Mouse (Mus musculus) gastrocnemius, postnatal 36 days (tissue): Measurements from ENCODE around the gene Usp2. TPM values are rescaled to one million over a fixed set of nuclear protein-coding genes. Genes with fewer than 3 reads are reported as not detected.

Source experiments
- DNase-seq, 2 experiments: peaks; one replicate each; pipeline ENCODE4 v3.0.0; 2022
- intact Hi-C: fragments of 180-260 bp; cut with DNase I; formaldehyde crosslinking; loops from one replicate; pipeline ENCODE4 v1.15.1; 2025
- total RNA-seq, 2 experiments: library from RNA; stranded (reverse); gene quantifications; 2 replicates each; pipeline ENCODE4 v1.2.3; 2021

Usp2 gene
- total RNA-seq, 2 experiments from 2014 or later = 236 to 254 TPM

DNA sequence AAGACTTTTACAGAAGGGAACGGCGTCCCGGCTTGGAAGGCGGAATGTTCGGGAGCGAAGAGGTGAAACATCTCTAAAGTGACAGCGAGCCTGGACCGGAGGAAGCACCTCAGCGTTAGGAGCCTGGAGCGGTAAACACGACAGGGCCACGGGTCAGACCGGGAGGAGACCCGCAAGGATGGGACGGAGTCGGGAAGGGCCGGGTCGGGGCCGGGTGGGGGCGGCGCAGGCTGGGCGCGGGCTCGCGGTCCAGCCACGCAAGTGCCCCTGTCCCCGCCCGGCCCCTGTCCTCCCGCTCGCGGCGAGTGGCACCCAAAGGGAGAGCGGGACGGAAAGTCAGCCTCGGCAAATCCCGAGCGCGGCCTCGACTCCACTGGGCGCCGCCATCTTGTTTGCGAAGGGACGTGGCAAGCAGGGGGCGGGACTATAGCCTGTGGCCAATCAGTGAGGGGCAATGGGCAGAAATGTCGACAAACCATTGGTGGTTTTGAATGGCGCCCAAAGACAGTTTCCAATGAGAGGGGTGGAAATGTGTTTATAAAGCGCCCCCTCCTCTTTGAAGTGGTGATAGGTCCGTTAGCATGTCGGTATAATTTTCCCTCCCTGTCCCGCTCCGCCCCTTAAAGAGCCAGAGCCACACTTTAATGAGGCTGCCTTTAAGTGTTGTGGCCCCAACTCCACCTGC lies 46.4 kb downstream of the Usp2 start, which contains the start of the genes Gm49380 and Rnf26:
Gm49380 (minus strand) TSS at position 396 of the 685 bp plus-strand sequence.
Rnf26 (minus strand) TSS at position 413 of the 685 bp plus-strand sequence.
- intact Hi-C loops = no loop called here

DNA sequence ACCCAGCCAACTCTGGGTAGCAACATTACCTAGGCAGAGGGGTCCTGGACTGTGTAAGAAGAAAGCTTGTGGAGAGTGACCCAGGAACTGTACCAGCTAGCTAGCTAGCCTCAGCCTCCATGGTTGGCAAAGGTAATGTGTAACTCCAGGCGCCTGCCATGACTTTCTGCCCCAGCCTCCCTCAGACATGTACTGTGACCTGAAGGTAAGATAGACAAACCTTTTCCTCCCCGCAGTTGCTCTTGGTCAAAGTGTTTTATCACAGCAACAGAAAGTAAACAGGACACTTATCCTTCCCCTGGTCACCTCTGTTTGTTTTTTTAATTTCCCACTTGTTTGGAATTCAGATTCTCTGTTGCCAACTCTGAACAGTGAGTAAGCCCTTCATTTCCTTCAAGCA lies 47.6 kb downstream of the Usp2 start:
- intact Hi-C loops = no loop called here

More for the DNA sequence above, 46.4 kb downstream of the Usp2 start, which contains the start of the genes Gm49380 and Rnf26:
- peak; percentile 87 to 95 for DNase-seq

DNA sequence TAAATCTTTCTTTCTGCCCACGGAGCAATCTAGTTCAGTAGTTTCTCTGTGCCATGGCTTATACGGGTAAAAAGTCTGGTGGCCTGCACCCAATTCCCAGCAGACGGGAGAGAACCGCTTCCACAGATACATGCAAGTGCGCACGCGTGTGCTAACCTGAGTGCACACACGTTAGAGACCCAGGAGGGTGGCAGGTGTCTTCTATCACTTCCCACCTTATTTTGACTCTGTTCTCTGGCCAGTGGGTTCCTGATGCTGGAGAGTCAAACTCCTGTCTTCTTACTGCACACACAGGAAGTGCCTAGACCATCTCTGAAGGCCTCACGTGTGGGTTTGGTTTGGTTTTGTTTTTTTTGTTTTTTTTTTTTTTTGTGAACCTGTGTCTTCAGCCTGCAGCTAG lies 48.8 kb downstream of the Usp2 start:
- DNase-seq = peak in 1 of 2 experiments; percentile 0
- intact Hi-C loops = no loop called here

More for the DNA sequence above, 47.6 kb downstream of the Usp2 start:
- DNase-seq = peak in 1 of 2 experiments; percentile 1

DNA sequence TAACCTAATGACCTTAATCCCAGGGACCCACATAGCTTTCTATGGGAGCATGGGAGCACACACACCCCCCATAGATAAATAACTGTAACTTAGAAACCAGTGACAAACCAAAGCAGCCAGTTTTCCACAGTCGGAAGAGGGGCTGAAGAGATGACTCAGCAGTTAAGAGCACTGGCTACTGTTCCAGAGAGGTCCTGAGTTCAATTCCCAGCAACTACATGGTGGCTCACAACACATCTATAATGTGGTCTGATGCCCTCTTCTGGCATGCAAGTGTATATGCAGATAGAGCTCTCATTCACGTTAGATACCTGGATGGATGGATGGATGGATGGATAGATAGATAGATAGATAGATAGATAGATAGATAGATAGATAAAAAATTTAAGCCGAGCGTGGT lies 49.4 kb downstream of the Usp2 start:
- DNase-seq = no peak
- intact Hi-C loops = no loop called here

DNA sequence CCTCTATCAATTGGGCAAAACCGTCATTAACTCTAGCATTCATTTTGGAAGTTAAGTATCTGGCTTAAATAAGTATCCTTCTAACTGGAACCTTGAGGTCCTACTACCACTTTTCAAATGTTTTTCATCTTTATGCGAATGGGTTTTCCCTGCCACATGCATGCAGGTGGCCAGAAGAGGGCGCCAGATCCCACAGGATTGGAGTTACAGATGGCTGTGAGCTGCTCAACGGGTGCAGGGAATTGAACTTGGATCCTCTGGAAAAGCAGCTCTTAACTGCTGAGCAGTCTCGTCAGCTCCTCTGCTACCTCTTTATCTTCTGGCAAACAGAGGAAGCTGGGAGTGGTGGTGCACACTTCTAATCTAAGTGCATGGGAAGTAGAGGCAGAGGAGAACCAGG lies 52.2 kb downstream of the Usp2 start:
- DNase-seq = peak in 1 of 2 experiments; percentile 6

DNA sequence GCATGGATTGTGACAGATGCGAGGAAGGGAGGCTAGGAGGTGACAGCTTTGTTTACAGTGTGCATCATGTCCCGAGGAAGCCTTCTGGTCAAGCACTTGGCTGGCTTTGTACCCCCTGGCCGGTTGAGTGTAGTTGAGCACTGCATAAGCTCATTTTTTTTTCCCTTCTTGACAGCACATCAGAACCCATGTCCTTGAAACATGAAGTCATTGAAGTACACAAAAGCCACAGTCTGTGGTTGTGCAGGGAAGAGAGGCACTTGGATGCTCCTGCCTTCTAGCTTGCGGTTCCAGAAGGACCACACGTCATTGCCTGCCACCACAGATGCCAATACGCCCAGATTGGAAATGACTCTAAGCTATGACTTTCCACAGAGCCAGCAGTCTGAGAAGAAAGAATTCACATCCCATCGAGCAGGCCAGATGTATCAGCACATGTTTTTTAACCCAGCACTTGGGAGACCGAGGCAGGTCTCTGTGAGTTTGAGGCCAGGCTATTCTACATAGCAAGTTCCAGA lies 53.2 kb downstream of the Usp2 start:
- intact Hi-C loops = no loop called here
- DNase-seq = peak in 1 of 2 experiments; percentile 1

More for the DNA sequence above, 52.2 kb downstream of the Usp2 start:
- intact Hi-C loops = no loop called here

DNA sequence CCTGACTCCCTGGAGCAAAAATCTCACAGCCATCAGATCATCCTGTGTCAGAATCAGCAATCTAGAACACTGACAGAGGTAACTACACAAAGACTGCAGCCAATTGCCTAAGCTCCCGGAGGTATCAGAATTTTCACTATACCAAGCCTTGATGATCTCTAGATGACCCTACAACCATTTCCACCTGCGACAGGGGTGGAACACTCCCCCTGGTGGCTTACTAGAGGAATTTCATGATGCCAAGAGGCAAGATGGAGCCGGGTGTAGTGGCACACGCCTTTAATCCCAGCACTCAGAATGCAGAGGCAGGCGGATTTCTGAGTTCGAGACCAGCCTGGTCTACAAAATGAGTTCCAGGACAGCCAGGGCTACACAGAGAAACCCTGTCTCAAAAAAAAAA lies 57.5 kb downstream of the Usp2 start:
- intact Hi-C loops = loop anchor here (2.0 kb wide), 1 partner anchor 140 kb away; no protein-coding TSS in a partner anchor
- DNase-seq = no peak

DNA sequence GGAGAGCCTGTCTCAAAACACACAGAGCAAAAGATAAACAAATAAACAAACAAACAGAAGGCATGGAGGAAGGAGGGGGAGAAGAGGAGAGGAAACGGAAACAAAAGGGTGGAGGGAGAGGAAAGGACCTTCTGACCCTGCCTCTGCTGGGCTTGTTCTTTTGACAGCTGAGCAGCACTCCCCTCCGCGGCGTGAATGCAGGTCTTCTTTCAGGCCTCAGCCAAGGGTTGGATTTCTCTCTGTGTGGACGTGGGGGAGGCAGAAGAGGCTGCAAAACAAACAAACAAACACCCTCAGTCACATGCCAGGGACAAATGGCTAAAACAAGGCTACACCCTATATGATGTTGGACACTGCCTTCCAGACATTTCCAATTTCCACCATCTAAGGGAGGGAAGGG lies 58.2 kb downstream of the Usp2 start:
- intact Hi-C loops = loop anchor here (2.0 to 5.0 kb wide), 2 partner anchors 140 to 262 kb away; no protein-coding TSS in a partner anchor
- no peak for DNase-seq

DNA sequence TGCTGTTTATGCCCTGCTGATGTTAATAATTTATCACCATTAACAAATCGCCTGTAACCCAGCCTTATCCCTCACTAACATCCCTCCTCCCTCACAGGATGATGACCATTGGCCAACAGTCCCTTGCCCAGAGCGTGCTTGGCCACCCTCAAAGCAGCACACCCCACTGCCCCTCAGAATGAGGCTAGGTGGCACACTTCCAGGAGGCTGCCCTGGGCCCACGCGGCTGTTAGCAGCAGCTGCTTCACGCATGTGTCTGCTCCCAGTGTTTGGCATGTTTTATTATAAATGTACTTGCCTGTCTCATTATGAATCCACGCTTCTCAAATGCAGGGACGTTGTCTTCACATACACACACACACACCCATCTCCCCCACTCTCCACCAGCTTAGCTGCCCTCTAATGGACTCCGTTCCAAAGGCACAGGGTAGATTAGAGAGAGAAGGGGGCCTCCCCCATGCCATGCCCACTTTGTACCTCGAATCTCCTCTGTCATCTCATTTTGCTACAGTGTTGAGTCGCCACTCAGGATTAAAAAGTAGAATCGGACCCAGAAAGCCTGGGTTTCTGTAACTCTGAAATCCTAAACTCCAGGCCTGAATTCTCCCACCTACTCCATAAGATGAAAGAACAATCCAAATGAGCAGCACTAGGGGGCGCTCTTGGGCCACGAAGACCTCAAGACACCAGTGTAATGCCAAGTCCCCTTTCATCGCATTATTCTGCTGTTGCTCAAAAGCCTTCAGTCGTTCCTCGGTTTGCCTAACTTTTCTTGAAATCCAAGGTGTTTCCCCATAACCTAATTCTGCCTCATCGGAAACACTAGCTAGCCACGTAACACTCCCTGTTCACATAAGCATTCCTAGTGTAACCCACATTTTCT lies 59.0 kb downstream of the Usp2 start:
- intact Hi-C loops = loop anchor here (2.0 to 5.0 kb wide), 2 partner anchors 141 to 262 kb away; no protein-coding TSS in a partner anchor

DNA sequence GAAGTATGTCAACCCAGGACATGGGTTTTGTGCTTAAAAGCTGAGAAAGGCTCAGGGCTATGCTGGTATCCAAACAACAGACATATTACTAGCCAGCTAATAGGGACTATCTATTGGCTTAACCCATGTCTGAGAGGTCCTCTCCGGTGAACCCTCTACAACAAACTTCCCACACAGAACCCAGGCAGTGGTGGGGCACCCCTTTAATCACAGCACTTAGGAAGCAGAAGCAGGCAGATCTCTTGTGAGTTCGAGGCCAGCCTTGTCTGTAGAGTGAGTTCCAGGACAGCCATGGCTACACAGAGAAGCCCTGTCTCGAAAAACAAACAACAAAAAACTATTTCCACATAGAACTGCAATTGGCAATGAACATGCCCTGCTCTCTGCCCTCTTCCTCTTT lies 59.9 kb downstream of the Usp2 start:
- DNase-seq = no peak
- intact Hi-C loops = loop anchor here (5.0 kb wide), 1 partner anchor 261 kb away; no protein-coding TSS in a partner anchor

More for the DNA sequence above, 59.0 kb downstream of the Usp2 start:
- peak; percentile 73 to 77 for DNase-seq

DNA sequence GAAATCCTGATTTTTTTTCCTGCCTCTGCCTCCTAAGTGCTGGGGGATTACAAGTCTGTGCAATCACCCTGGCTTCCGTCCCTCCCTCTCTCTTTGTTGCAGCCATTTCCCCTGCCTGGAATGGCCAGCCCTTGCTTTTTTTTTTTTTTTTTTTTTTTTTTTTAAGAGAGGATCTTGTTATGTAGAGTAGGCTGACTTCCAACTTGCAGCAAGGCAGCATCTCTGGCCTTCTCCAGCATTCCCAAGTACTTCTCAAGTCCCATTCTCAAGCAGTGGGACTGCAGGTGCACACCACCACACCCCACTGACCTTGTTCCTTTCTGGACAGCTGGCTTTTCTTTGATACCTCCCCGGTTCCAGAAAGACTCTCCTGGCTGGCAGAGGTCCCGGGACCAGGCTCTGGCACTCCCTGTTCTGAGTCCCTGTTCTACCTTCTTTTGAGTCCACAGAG lies 60.6 kb downstream of the Usp2 start:
- DNase-seq = peak in 1 of 2 experiments; percentile 23
- intact Hi-C loops = loop anchor here (5.0 kb wide), 1 partner anchor 260 kb away; no protein-coding TSS in a partner anchor

DNA sequence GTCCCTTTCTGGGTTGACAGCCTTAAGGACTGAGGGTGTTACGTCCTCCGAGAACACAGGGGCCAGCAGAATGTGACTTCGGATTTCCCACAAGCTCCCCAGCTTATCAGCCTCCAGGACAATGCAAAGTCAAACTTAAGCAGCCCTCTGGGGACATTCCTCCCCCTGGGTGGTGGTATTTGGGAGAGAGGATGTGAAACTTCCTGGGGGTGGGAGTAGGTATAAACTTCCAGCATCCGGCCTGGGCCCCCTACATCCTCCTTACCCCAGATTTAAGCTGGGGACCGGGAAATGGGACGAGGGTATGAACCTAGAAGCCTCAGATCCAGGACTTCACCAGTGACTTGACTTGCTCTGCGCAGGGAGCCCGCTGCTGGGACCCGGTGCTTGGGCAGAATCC lies 62.8 kb downstream of the Usp2 start:
- intact Hi-C loops = loop anchor here (5.0 to 10.0 kb wide), 3 partner anchors 43 to 258 kb away; partner anchors contain the start of gene Cbl
- no peak for DNase-seq

DNA sequence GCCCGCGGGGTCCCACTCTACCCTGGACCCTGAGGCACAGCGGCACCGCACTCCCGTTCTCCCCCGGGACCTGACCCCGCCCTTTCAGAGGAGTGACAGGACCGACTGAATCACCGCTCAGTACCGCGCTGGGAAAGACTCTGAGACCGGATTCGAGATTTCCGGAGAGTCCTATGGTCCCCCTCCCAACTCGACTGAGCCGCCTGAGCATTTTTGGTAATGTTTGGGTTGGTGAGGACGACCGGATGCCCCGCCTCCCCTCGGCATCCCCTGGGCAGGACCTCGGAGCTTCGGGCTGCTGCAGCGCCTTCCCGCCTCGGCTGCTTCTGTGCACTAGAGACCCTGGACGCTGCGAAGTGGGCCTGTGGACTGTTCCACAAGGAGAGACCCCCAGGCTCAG lies 63.2 kb downstream of the Usp2 start:
- peak; percentile 62 to 68 for DNase-seq
- intact Hi-C loops = loop anchor here (5.0 to 10.0 kb wide), 2 partner anchors 42 to 105 kb away; partner anchors contain the start of gene Cbl

DNA sequence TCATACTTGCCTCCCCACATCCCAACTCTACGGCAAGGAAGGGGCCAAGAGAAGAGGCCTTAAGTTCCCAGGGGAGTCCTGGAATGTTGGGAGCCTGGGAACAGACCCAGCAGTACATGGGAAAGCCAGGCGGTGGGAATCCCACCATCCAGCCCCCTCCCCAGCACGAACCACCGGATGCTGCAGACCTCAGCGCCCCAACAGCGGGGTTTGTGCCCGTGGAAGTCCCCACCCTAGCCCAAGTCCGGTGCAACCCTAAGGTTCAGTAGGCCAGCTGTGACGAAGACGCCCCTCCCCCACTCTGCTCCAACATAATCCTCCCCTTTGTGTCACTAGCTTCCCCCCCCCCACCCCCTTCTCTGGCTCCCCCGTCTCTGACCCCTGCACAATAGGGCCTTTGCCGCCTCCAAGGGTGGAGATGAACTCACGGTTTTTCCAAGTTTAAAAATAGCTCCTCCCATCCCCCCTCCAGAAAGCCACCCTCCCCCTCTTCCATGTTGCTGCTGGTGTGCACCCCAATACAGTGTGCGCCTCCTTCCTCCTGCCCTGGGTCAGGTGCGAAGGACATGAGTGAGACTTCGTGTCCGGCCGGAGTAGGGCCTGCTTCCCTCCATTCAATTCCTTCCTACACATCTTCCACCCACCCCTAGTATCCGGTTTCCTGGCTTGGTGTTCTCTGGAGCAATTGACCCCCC lies 63.9 kb downstream of the Usp2 start:
- peak; percentile 17 to 26 for DNase-seq
- intact Hi-C loops = loop anchor here (5.0 to 10.0 kb wide), 2 partner anchors 42 to 104 kb away; partner anchors contain the start of gene Cbl

DNA sequence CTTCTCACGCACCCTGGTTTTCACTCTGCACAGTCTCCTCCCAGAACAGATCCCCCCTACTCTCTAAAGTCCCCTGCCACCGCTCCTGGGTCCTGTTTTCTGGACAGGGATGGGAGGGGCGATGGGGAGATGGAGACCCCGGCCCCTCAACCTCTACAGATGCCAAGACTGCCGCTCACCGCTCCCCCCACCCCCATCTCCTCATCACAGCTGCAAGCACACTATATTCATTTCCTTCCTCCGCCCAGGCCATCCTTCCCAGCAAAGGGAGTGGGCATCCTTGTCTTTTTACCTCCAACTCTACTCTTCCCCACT lies 64.4 kb downstream of the Usp2 start:
- DNase-seq = no peak
- intact Hi-C loops = loop anchor here (5.0 to 10.0 kb wide), 2 partner anchors 41 to 104 kb away; partner anchors contain the start of gene Cbl

DNA sequence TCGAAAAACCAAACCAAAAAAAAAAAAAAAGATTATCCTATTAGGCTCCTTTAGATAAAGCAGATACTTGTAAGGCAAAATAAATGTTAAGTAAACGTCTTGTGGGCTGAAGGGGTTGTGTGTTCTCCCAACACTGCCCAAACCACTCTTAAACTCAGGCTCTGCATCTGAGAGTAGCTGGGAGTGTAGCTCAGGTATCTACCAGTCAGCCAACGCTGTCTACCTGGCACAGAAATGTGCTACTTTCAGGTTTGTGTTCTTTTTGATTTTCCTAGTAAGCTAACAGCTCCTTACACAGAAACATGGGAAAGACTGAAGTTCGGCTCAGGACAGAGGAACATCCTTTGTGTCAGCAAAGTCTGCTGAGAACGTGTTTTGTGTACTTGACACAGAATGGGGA lies 65.4 kb downstream of the Usp2 start:
- intact Hi-C loops = loop anchor here (5.0 to 10.0 kb wide), 2 partner anchors 40 to 103 kb away; partner anchors contain the start of gene Cbl
- DNase-seq = no peak

DNA sequence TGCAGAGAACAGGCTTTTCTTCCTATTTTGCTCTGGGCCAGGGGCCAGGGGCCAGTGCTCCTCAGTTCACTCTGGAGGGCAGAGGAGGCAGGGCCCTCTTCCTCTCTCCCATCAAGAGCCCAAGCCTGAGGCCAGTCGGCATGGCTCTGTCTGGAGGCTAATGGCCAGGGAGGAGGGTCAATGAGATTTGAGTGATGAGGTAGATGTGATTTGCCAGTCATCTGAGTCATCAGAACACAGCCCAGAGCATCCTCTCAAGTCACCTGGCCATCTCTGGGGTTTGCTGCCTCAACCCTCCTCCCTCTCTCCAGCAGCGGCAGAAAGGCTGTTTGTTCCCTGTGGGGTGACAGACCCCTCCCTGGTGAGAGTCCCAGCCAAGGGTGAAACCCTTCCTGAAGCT lies 66.5 kb downstream of the Usp2 start:
- intact Hi-C loops = loop anchor here (5.0 to 10.0 kb wide), 2 partner anchors 39 to 102 kb away; partner anchors contain the start of gene Cbl
- DNase-seq = no peak

DNA sequence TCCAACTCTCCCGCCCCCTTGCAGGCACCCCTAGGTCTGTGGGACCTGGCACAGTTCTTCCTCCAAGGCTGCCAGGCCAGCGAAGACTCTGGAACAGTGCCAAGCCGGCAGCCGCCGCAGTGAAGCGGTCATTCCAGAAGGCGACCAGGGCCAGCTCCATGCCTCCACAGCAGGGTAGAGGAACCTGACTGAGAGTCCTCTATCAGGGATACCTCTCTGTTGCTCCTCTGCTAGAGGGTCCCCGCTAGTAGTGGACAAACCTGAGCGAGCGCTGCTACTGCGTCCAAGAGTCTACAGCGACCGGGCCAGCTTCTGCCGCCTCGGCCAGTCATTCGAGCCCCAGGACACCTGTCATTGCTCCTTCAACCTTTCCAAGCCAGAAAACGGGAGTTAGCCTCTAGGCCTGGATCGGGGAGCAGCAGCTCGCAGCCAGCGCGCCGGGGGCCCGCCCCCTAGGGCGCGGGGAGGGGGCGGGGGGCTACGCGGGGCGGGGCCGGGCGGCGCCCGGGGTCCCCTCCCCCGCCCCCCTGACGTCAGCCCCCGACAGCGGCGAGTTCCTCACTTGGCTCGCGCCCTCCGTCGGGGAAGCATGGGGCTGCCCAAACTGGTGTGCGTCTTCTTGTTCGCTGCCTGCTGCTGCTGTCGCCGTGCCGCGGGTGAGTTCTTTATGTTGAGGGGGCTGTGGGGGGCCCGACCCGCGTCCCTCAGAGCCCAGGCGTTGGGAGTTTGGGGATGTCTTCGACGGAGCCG lies 67.5 kb downstream of the Usp2 start, which contains the start of gene Mcam:
Mcam (plus strand) TSS at position 369 of the 750 bp plus-strand sequence.
- peak; percentile 57 to 64 for DNase-seq
- intact Hi-C loops = loop anchor here (5.0 to 10.0 kb wide), 2 partner anchors 38 to 101 kb away; partner anchors contain the start of gene Cbl
